Mouse (Mus musculus) bone marrow, adult 2 months (tissue): ENCODE measurements around the gene Trappc1.

ENCODE experiments used
- CTCF ChIP-seq: fragments of 200-500 bp; IDR thresholded peaks from 2 replicates; pipeline ENCODE4 v1.5.1; 2011; ENCODE audit warnings: low read length, control low read depth; ENCODE audit not compliant: control insufficient read depth, insufficient read depth
- POLR2A ChIP-seq: fragments of 200-500 bp; IDR thresholded peaks from 2 replicates; pipeline ENCODE4 v1.6.1; 2011; ENCODE audit warnings: low read depth, mild to moderate bottlenecking, control low read depth, low read length, borderline replicate concordance; ENCODE audit not compliant: control insufficient read depth

- TF ChIP-seq POLR2A (no peak), CTCF (no peak)
Measured at GRCm38 (mm10) chr11:69340161-69341131, 16.7 kb downstream of the Trappc1 start, which contains the start of gene Rnf227.
